Mouse (Mus musculus): ENCODE data around the gene Fbxw13. TPM values are rescaled to one million over a fixed set of nuclear protein-coding genes. Genes with fewer than 3 reads are reported as not detected.
"Not testable (repeated sequence)": the region's sequence is repeated elsewhere in the genome, so short reads cannot be mapped to it uniquely, and the experiment has no call there.

Fbxw13 gene
- polyA plus RNA-seq (2014; fragmentation: Nextera tagmentation; extraction: Ambion mirVana), result not detected in 2 replicates

DNA sequence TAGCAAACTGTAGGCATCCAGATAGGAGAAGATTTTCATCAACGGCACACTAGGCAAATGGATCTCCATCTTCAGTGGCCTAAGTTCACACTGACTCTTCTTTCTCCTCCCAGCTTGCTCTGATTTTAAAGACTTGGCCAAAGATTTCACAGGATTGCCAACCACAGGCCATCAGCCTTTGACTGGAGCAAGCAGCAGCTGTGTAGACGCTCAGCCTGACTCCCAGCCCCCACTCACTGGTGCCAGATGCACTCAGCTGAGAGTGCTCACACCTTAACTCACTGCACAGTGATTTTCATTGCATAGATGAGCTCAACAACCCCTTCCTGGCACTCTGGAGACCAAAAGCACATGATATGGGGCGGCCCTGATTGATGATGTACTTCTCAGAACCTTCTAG is at the start of gene Fbxw13:
Fbxw13 (minus strand) TSS at position 101 of the 400 bp plus-strand sequence.
- not testable (repeated sequence) for H3K4me1 ChIP-seq (ENCODE audit: control insufficient read depth, insufficient read depth, low read length); H3K9ac ChIP-seq (ENCODE audit: low read depth, low read length); H3K4me3 ChIP-seq (ENCODE audit: low read depth, low read length); H3K36me3 ChIP-seq (ENCODE audit: control insufficient read depth, insufficient read depth, low read length); H3K27ac ChIP-seq (replicated peaks; ENCODE audit: low read depth, low read length); H3K27me3 ChIP-seq (replicated peaks; ENCODE audit: control insufficient read depth, insufficient read depth, low read length); DNase-seq (ENCODE audit: low spot score); H3K9me3 ChIP-seq (ENCODE audit: control insufficient read depth, low read length); ATAC-seq (ENCODE audit: low read depth); H3K4me2 ChIP-seq (ENCODE audit: low read depth, low read length)
- 72% methylated on average over 3 of the region's 3 CpGs for WGBS

DNA sequence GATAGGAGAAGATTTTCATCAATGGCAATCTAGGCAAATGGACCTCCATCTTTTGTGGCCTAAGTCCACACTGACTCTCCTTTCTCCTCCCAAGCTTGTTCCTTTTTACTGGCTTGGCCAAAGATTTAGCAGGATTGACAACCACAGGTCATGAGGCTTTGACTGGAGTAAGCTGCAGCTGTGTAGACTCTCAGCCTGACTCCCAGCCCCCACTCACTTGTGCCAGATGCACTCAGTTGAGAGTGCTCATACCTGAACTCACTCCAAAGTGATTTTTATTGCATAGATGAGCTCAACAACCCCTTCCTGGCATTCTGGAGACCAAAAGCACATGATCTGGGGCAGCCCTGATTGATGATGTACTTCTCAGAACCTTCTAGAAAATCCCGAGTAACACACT is 38.9 kb upstream of the Fbxw13 start, which contains the start of gene Fbxw20:
Fbxw20 (minus strand) TSS at position 101 of the 400 bp plus-strand sequence.
- no peak within 1 kb of the TSS for H3K27ac ChIP-seq (replicated peaks; ENCODE audit: low read depth, low read length)
- no peak within 1 kb of the TSS for H3K4me3 ChIP-seq (ENCODE audit: low read depth, low read length)
- whole genome bisulfite sequencing, result 71% methylated on average over 1 of the region's 1 CpGs
- no peaks in the 10 kb centered on the region for H3K27me3 ChIP-seq (replicated peaks; ENCODE audit: control insufficient read depth, insufficient read depth, low read length)
- H3K36me3 ChIP-seq (ENCODE audit: control insufficient read depth, insufficient read depth, low read length), result no peaks in the 10 kb centered on the region
- H3K4me2 ChIP-seq (ENCODE audit: low read depth, low read length), result no peak within 1 kb of the TSS
- ATAC-seq (ENCODE audit: low read depth) (no peak), DNase-seq (ENCODE audit: low spot score) (no peak)
- H3K9me3 ChIP-seq (ENCODE audit: control insufficient read depth, low read length), result no peaks in the 10 kb centered on the region
- H3K9ac ChIP-seq (ENCODE audit: low read depth, low read length), result no peak within 1 kb of the TSS
- H3K4me1 ChIP-seq (ENCODE audit: control insufficient read depth, insufficient read depth, low read length), result no peaks in the 10 kb centered on the region

DNA sequence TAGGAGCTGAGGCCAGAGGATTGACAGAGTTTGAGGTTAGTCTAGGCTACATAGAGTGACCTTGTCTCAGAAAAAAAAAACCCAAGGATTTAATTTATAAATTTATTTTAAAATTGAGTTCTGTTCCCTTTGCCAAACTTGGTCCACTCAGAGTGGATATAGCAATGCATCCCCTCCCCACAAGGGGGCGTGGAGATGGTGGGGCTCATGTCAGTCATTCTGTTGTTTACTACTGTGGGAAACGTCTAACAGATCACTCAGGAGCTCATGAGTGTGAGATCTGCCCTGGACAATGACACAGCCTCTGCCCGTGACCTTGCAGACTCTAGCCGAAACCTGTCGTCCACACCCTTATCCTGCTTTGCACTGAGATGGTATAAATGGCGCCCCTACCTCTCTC is 22.7 kb upstream of the Fbxw13 start:
- Histone ChIP-seq H3K4me3 (ENCODE audit: low read depth, low read length) (no peak overlapping the region), H3K9me3 (ENCODE audit: control insufficient read depth, low read length) (no peaks in the 10 kb centered on the region), H3K9ac (ENCODE audit: low read depth, low read length) (no peak overlapping the region), H3K36me3 (ENCODE audit: control insufficient read depth, insufficient read depth, low read length) (no peaks in the 10 kb centered on the region), H3K27me3 (replicated peaks; ENCODE audit: control insufficient read depth, insufficient read depth, low read length) (no peaks in the 10 kb centered on the region), H3K4me1 (ENCODE audit: control insufficient read depth, insufficient read depth, low read length) (no peaks in the 10 kb centered on the region), H3K4me2 (ENCODE audit: low read depth, low read length) (no peak overlapping the region), H3K27ac (replicated peaks; ENCODE audit: low read depth, low read length) (no peak overlapping the region)
- ATAC-seq (ENCODE audit: low read depth) (no peak), DNase-seq (ENCODE audit: low spot score) (no peak)
- 66% methylated on average over 6 of the region's 6 CpGs for WGBS

DNA sequence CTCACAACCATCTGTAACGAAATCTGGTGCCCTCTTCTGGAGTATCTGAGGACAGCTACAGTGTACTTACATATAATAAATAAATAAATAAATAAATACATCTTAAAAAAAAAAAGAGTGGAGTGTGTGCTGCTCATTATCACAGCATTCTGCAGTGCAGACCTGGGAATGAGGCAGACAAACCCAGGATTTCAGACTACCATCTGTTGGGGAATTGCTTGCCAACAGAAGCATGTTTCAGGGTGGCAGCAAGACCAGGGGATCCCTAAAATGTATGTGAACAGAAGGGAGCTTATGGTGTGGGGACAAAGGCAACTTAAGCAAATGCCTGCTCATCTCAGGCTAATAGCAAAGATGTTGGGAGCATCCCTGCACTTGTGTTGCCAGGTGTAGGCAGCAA is 5.6 kb upstream of the Fbxw13 start:
- not testable (repeated sequence) for ATAC-seq (ENCODE audit: low read depth); H3K9ac ChIP-seq (ENCODE audit: low read depth, low read length); H3K4me3 ChIP-seq (ENCODE audit: low read depth, low read length); H3K4me1 ChIP-seq (ENCODE audit: control insufficient read depth, insufficient read depth, low read length); H3K36me3 ChIP-seq (ENCODE audit: control insufficient read depth, insufficient read depth, low read length); H3K27ac ChIP-seq (replicated peaks; ENCODE audit: low read depth, low read length); H3K4me2 ChIP-seq (ENCODE audit: low read depth, low read length); H3K27me3 ChIP-seq (replicated peaks; ENCODE audit: control insufficient read depth, insufficient read depth, low read length); H3K9me3 ChIP-seq (ENCODE audit: control insufficient read depth, low read length); DNase-seq (ENCODE audit: low spot score)
- 50% methylated on average over 1 of the region's 1 CpGs for WGBS

DNA sequence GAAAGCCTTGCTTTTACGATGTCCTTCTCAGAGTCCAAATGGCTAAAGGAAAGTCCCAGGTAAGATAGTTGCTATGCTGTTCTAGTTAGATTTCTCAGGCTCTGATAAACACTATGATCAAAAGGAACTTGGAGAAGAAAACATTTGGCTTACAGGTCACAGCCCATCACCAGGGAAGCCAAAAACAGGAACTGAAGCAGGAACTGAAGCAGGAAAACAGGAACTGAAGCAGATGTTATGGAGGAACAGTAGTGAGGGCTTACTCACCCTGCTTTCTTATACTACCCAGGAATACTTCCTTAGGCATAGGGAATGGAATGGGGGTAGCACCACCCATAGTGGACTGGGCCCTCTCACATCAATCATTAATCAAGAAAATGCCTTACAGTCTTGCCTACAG is 4.6 kb upstream of the Fbxw13 start:
- DNase-seq (ENCODE audit: low spot score) (no peak), ATAC-seq (ENCODE audit: low read depth) (no peak)
- Histone ChIP-seq H3K4me3 (ENCODE audit: low read depth, low read length) (no peak overlapping the region), H3K9me3 (ENCODE audit: control insufficient read depth, low read length) (no peaks in the 10 kb centered on the region), H3K9ac (ENCODE audit: low read depth, low read length) (no peak overlapping the region), H3K4me2 (ENCODE audit: low read depth, low read length) (no peak overlapping the region), H3K36me3 (ENCODE audit: control insufficient read depth, insufficient read depth, low read length) (no peaks in the 10 kb centered on the region), H3K27ac (replicated peaks; ENCODE audit: low read depth, low read length) (no peak overlapping the region), H3K27me3 (replicated peaks; ENCODE audit: control insufficient read depth, insufficient read depth, low read length) (no peaks in the 10 kb centered on the region), H3K4me1 (ENCODE audit: control insufficient read depth, insufficient read depth, low read length) (no peaks in the 10 kb centered on the region)
- 89% methylated on average over 1 of the region's 1 CpGs for WGBS

DNA sequence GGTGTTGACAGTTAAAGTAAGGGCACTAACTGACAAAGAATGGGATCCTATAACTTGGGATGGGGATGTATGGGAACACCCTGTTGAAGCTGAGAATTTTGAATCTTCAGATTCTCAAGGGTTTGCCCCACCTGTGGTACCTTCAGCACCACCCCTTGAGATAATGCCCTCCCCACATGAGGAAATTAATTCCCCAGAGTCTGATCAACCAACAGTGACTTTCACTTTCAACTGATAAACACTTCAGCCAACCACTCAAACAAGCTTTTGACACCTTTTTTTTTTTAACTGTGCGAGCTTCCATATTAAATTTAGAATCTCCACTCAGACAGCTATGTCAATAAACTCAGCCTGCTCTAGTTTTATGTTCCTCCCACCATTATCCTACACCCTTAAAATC is 3.6 kb upstream of the Fbxw13 start:
- Histone ChIP-seq H3K9me3 (ENCODE audit: control insufficient read depth, low read length) (no peaks in the 10 kb centered on the region), H3K4me3 (ENCODE audit: low read depth, low read length) (no peak overlapping the region), H3K4me1 (ENCODE audit: control insufficient read depth, insufficient read depth, low read length) (no peaks in the 10 kb centered on the region), H3K27me3 (replicated peaks; ENCODE audit: control insufficient read depth, insufficient read depth, low read length) (no peaks in the 10 kb centered on the region), H3K4me2 (ENCODE audit: low read depth, low read length) (no peak overlapping the region), H3K9ac (ENCODE audit: low read depth, low read length) (no peak overlapping the region), H3K36me3 (ENCODE audit: control insufficient read depth, insufficient read depth, low read length) (no peaks in the 10 kb centered on the region), H3K27ac (replicated peaks; ENCODE audit: low read depth, low read length) (no peak overlapping the region)
- ATAC-seq (ENCODE audit: low read depth) (no peak), DNase-seq (ENCODE audit: low spot score) (no peak)
- 71% methylated on average over 1 of the region's 1 CpGs for WGBS

DNA sequence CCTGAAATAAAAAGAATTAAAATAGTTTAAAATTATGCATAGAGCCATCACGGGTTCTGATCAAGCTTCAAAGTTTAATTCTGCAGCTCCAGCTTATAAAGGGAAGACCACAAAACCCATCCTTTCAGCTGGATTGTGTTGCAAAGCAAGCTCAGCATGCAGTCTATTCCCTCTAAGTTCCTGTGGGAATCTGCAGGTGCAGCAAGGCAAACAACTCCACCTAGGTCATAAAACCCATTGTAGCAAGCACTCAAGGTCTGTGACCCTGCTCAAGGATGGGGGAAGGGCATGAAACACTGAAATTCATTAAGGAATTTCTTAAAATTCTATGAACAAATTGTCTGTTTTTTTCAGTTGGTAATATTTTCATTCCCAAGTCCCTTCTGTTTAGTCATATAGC is 18.6 kb downstream of the Fbxw13 start:
- H3K4me1 ChIP-seq (ENCODE audit: control insufficient read depth, insufficient read depth, low read length), result no peaks in the 10 kb centered on the region
- H3K36me3 ChIP-seq (ENCODE audit: control insufficient read depth, insufficient read depth, low read length), result no peaks in the 10 kb centered on the region
- DNase-seq (ENCODE audit: low spot score), result no peak
- H3K9me3 ChIP-seq (ENCODE audit: control insufficient read depth, low read length), result peaks cover 13% of the 10 kb centered on the region; the same call in 1 of the 2 replicates
- no peak overlapping the region for H3K4me2 ChIP-seq (ENCODE audit: low read depth, low read length)
- no peak overlapping the region for H3K4me3 ChIP-seq (ENCODE audit: low read depth, low read length)
- no peak for ATAC-seq (ENCODE audit: low read depth)
- 86% methylated on average over 1 of the region's 1 CpGs for WGBS
- no peak overlapping the region for H3K9ac ChIP-seq (ENCODE audit: low read depth, low read length)
- H3K27ac ChIP-seq (replicated peaks; ENCODE audit: low read depth, low read length), result no peak overlapping the region
- H3K27me3 ChIP-seq (replicated peaks; ENCODE audit: control insufficient read depth, insufficient read depth, low read length), result no peaks in the 10 kb centered on the region

DNA sequence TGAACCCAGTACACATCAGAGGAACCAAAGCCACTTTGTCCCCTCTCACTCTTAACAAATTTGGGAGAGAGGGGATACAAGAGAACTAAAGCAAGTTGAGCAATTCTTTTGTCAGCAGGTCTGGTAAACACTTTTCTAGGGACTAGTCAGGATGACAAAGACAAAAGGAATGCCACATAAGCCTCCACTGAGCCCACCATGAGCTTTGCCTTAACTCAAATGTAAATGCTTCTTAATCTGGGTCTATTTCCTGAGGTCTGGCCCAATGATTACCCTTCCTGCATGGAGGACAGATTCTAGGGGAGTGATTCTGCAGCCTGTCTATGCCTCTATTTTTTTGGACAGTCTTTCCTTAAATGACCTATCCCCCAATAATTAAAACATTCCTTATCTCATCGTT is 19.5 kb downstream of the Fbxw13 start:
- WGBS, result 79% methylated on average over 1 of the region's 1 CpGs
- Histone ChIP-seq H3K9ac (ENCODE audit: low read depth, low read length) (no peak overlapping the region), H3K27ac (replicated peaks; ENCODE audit: low read depth, low read length) (no peak overlapping the region), H3K27me3 (replicated peaks; ENCODE audit: control insufficient read depth, insufficient read depth, low read length) (no peaks in the 10 kb centered on the region), H3K4me2 (ENCODE audit: low read depth, low read length) (no peak overlapping the region), H3K9me3 (ENCODE audit: control insufficient read depth, low read length) (peaks cover 13% of the 10 kb centered on the region; the same call in 1 of the 2 replicates), H3K36me3 (ENCODE audit: control insufficient read depth, insufficient read depth, low read length) (no peaks in the 10 kb centered on the region), H3K4me3 (ENCODE audit: low read depth, low read length) (no peak overlapping the region), H3K4me1 (ENCODE audit: control insufficient read depth, insufficient read depth, low read length) (no peaks in the 10 kb centered on the region)
- ATAC-seq (ENCODE audit: low read depth) (no peak), DNase-seq (ENCODE audit: low spot score) (no peak)

DNA sequence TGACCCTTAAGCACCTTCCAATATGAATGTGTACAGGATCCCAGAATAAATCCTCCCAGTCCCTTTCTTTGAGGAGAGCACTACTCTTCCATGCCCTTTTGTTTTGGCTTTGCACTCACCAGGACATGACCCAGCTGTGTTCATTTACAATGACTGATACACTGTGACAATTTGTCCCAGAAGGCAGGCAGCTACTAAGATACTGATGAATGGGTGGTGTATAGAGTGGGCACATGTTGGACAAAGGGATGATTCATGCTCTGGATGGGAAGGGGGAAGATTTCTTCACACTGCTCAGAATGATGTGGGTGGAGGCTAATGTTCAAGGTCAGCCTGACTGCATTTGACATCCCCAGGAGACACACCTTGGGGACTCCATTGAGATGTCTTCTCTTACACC is 28.5 kb downstream of the Fbxw13 start:
- Histone ChIP-seq H3K4me1 (ENCODE audit: control insufficient read depth, insufficient read depth, low read length) (no peaks in the 10 kb centered on the region), H3K4me2 (ENCODE audit: low read depth, low read length) (no peak overlapping the region), H3K27me3 (replicated peaks; ENCODE audit: control insufficient read depth, insufficient read depth, low read length) (no peaks in the 10 kb centered on the region), H3K27ac (replicated peaks; ENCODE audit: low read depth, low read length) (no peak overlapping the region), H3K9me3 (ENCODE audit: control insufficient read depth, low read length) (no peaks in the 10 kb centered on the region), H3K36me3 (ENCODE audit: control insufficient read depth, insufficient read depth, low read length) (no peaks in the 10 kb centered on the region), H3K4me3 (ENCODE audit: low read depth, low read length) (no peak overlapping the region), H3K9ac (ENCODE audit: low read depth, low read length) (no peak overlapping the region)
- ATAC-seq (ENCODE audit: low read depth), result no peak
- DNase-seq (ENCODE audit: low spot score), result no peak

All from embryonic facial prominence, embryonic 14.5 days (tissue).